Mouse (Mus musculus): ENCODE measurements around the gene Pikfyve. TPM values are rescaled to one million over a fixed set of nuclear protein-coding genes. Genes with fewer than 3 reads are reported as not detected.
A peak's percentile ranks its signal among the peaks of the same experiment; 100 is the strongest.
"Not testable (repeated sequence)": the region's sequence is repeated elsewhere in the genome, so short reads cannot be mapped to it uniquely, and the experiment has no call there.

Pikfyve gene
- polyA plus RNA-seq, 1 experiment from 2014 or later: 10.5 TPM

GRCm38 (mm10) chr1:65185524-65186205 lies 818 bp upstream of the Pikfyve start:
- H3K4me3 ChIP-seq (replicated peaks): peak overlapping the region; percentile 100
- peaks cover 3% of the 10 kb centered on the region; the same call in 1 of the 2 replicates for H3K36me3 ChIP-seq
- 27% methylated on average over 12 of the region's 12 CpGs for WGBS
- no peak for ATAC-seq (replicated peaks; ENCODE audit: low FRiP score)
- 0 out of 2 replicates have a peak overlapping the region, but pooled peaks have one; percentile 24 for H3K27ac ChIP-seq
- H3K4me2 ChIP-seq: peak overlapping the region; percentile 69
- H3K27me3 ChIP-seq: no peaks in the 10 kb centered on the region
- H3K9ac ChIP-seq: peak overlapping the region; percentile 40
- H3K4me1 ChIP-seq: peaks cover 16% of the 10 kb centered on the region
- H3K9me3 ChIP-seq (replicated peaks): no peaks in the 10 kb centered on the region

GRCm38 (mm10) chr1:65187074-65187430 lies 569 bp downstream of the Pikfyve start:
- under 1% methylated on average over 6 of the region's 6 CpGs for WGBS
- Histone ChIP-seq H3K9me3 (replicated peaks) (no peaks in the 10 kb centered on the region), H3K4me3 (replicated peaks) (peak overlapping the region; percentile 100), H3K36me3 (peaks cover 13% of the 10 kb centered on the region), H3K4me1 (peaks cover 16% of the 10 kb centered on the region), H3K9ac (peak overlapping the region; percentile 90), H3K27ac (peak overlapping the region; percentile 91), H3K4me2 (peak overlapping the region; percentile 69), H3K27me3 (no peaks in the 10 kb centered on the region)
- ATAC-seq (replicated peaks; ENCODE audit: low FRiP score): no peak

- no peaks in the 10 kb centered on the region for H3K27me3 ChIP-seq
- H3K4me2 ChIP-seq: no peak overlapping the region
- H3K9ac ChIP-seq: no peak overlapping the region
- peaks cover 36% of the 10 kb centered on the region for H3K36me3 ChIP-seq
- 81% methylated on average over 4 of the region's 4 CpGs for WGBS
- no peak overlapping the region for H3K4me3 ChIP-seq (replicated peaks)
- peaks cover 16% of the 10 kb centered on the region for H3K4me1 ChIP-seq
- H3K9me3 ChIP-seq (replicated peaks): no peaks in the 10 kb centered on the region
- no peak overlapping the region for H3K27ac ChIP-seq
- ATAC-seq (replicated peaks; ENCODE audit: low FRiP score): no peak
Measured at GRCm38 (mm10) chr1:65190172-65190571, 3.7 kb downstream of the Pikfyve start.

- Histone ChIP-seq H3K27me3 (no peaks in the 10 kb centered on the region), H3K9ac (no peak overlapping the region), H3K4me3 (replicated peaks) (no peak overlapping the region), H3K9me3 (replicated peaks) (no peaks in the 10 kb centered on the region), H3K27ac (no peak overlapping the region), H3K4me2 (no peak overlapping the region), H3K36me3 (peaks cover 51% of the 10 kb centered on the region), H3K4me1 (0 out of 2 replicates have a peak, but pooled peaks cover 2% of the 10 kb centered on the region)
- no peak for ATAC-seq (replicated peaks; ENCODE audit: low FRiP score)
- WGBS: 94% methylated on average over 2 of the region's 2 CpGs
Measured at GRCm38 (mm10) chr1:65193226-65193625, 6.7 kb downstream of the Pikfyve start.

- no peak overlapping the region for H3K9ac ChIP-seq
- no peak overlapping the region for H3K4me3 ChIP-seq (replicated peaks)
- no peak overlapping the region for H3K27ac ChIP-seq
- no peaks in the 10 kb centered on the region for H3K27me3 ChIP-seq
- 87% methylated on average over 2 of the region's 2 CpGs for WGBS
- no peaks in the 10 kb centered on the region for H3K4me1 ChIP-seq
- no peak for ATAC-seq (replicated peaks; ENCODE audit: low FRiP score)
- no peaks in the 10 kb centered on the region for H3K9me3 ChIP-seq (replicated peaks)
- peaks cover 38% of the 10 kb centered on the region for H3K36me3 ChIP-seq
- H3K4me2 ChIP-seq: no peak overlapping the region
Measured at GRCm38 (mm10) chr1:65198425-65198824, 11.9 kb downstream of the Pikfyve start.

- no peaks in the 10 kb centered on the region for H3K4me1 ChIP-seq
- ATAC-seq (replicated peaks; ENCODE audit: low FRiP score): no peak
- no peaks in the 10 kb centered on the region for H3K9me3 ChIP-seq (replicated peaks)
- no peak overlapping the region for H3K9ac ChIP-seq
- H3K4me2 ChIP-seq: no peak overlapping the region
- H3K36me3 ChIP-seq: peaks cover 38% of the 10 kb centered on the region
- H3K4me3 ChIP-seq (replicated peaks): no peak overlapping the region
- no peaks in the 10 kb centered on the region for H3K27me3 ChIP-seq
- H3K27ac ChIP-seq: no peak overlapping the region
- 94% methylated on average over 2 of the region's 2 CpGs for WGBS
Measured at GRCm38 (mm10) chr1:65198861-65199260, 12.4 kb downstream of the Pikfyve start.

GRCm38 (mm10) chr1:65204299-65204698 lies 17.8 kb downstream of the Pikfyve start:
- no peak for ATAC-seq (replicated peaks; ENCODE audit: low FRiP score)
- no peak overlapping the region for H3K4me3 ChIP-seq (replicated peaks)
- H3K4me2 ChIP-seq: no peak overlapping the region
- no peak overlapping the region for H3K9ac ChIP-seq
- no peaks in the 10 kb centered on the region for H3K4me1 ChIP-seq
- no peak overlapping the region for H3K27ac ChIP-seq
- no peaks in the 10 kb centered on the region for H3K9me3 ChIP-seq (replicated peaks)
- peaks cover 61% of the 10 kb centered on the region for H3K36me3 ChIP-seq
- WGBS: 73% methylated on average over 1 of the region's 1 CpGs
- H3K27me3 ChIP-seq: no peaks in the 10 kb centered on the region

GRCm38 (mm10) chr1:65213214-65213613 lies 26.7 kb downstream of the Pikfyve start:
- Histone ChIP-seq H3K9me3 (replicated peaks) (peaks cover 10% of the 10 kb centered on the region), H3K4me2 (no peak overlapping the region), H3K4me1 (no peaks in the 10 kb centered on the region), H3K27ac (no peak overlapping the region), H3K9ac (no peak overlapping the region), H3K36me3 (peaks cover 58% of the 10 kb centered on the region), H3K27me3 (no peaks in the 10 kb centered on the region), H3K4me3 (replicated peaks) (no peak overlapping the region)
- no peak for ATAC-seq (replicated peaks; ENCODE audit: low FRiP score)
- 87% methylated on average over 2 of the region's 2 CpGs for WGBS

- Histone ChIP-seq H3K4me3 (replicated peaks) (no peak overlapping the region), H3K4me1 (no peaks in the 10 kb centered on the region), H3K4me2 (no peak overlapping the region), H3K9me3 (replicated peaks) (no peaks in the 10 kb centered on the region), H3K27me3 (no peaks in the 10 kb centered on the region), H3K27ac (no peak overlapping the region), H3K9ac (no peak overlapping the region), H3K36me3 (peaks cover 50% of the 10 kb centered on the region)
- ATAC-seq (replicated peaks; ENCODE audit: low FRiP score): no peak
- 89% methylated on average over 2 of the region's 2 CpGs for WGBS
Measured at GRCm38 (mm10) chr1:65217567-65217966, 31.1 kb downstream of the Pikfyve start.

- 95% methylated on average over 1 of the region's 1 CpGs for WGBS
- no peak overlapping the region for H3K27ac ChIP-seq
Measured at GRCm38 (mm10) chr1:65217972-65218371, 31.5 kb downstream of the Pikfyve start.

GRCm38 (mm10) chr1:65223654-65224053 lies 37.2 kb downstream of the Pikfyve start:
- Histone ChIP-seq H3K4me2 (no peak overlapping the region), H3K27me3 (no peaks in the 10 kb centered on the region), H3K4me1 (no peaks in the 10 kb centered on the region), H3K4me3 (replicated peaks) (no peak overlapping the region), H3K27ac (no peak overlapping the region), H3K36me3 (peaks cover 55% of the 10 kb centered on the region), H3K9me3 (replicated peaks) (no peaks in the 10 kb centered on the region), H3K9ac (no peak overlapping the region)
- no peak for ATAC-seq (replicated peaks; ENCODE audit: low FRiP score)
- 93% methylated on average over 2 of the region's 2 CpGs for WGBS

More at GRCm38 (mm10) chr1:65217972-65218371, 31.5 kb downstream of the Pikfyve start:
- H3K4me2 ChIP-seq: no peak overlapping the region
- no peak overlapping the region for H3K9ac ChIP-seq
- peaks cover 53% of the 10 kb centered on the region for H3K36me3 ChIP-seq
- no peaks in the 10 kb centered on the region for H3K27me3 ChIP-seq
- no peaks in the 10 kb centered on the region for H3K9me3 ChIP-seq (replicated peaks)
- no peak overlapping the region for H3K4me3 ChIP-seq (replicated peaks)
- ATAC-seq (replicated peaks; ENCODE audit: low FRiP score): no peak
- no peaks in the 10 kb centered on the region for H3K4me1 ChIP-seq

- Histone ChIP-seq H3K9me3 (replicated peaks) (no peaks in the 10 kb centered on the region), H3K36me3 (peaks cover 28% of the 10 kb centered on the region), H3K4me1 (no peaks in the 10 kb centered on the region), H3K27ac (no peak overlapping the region), H3K4me3 (replicated peaks) (no peak overlapping the region), H3K9ac (no peak overlapping the region), H3K27me3 (no peaks in the 10 kb centered on the region), H3K4me2 (no peak overlapping the region)
- ATAC-seq (replicated peaks; ENCODE audit: low FRiP score): no peak
- 90% methylated on average over 2 of the region's 2 CpGs for WGBS
Measured at GRCm38 (mm10) chr1:65227681-65228080, 41.2 kb downstream of the Pikfyve start.

- 91% methylated on average over 3 of the region's 3 CpGs for WGBS
- not testable (repeated sequence) for H3K4me1 ChIP-seq; H3K9ac ChIP-seq; ATAC-seq (replicated peaks; ENCODE audit: low FRiP score); H3K27ac ChIP-seq; H3K4me2 ChIP-seq; H3K4me3 ChIP-seq (replicated peaks); H3K27me3 ChIP-seq; H3K9me3 ChIP-seq (replicated peaks)
- peaks cover 16% of the 10 kb centered on the region for H3K36me3 ChIP-seq
Measured at GRCm38 (mm10) chr1:65229768-65230167, 43.3 kb downstream of the Pikfyve start.

Measured in kidney, embryonic 15.5 days (tissue).